Mouse (Mus musculus) liver, postnatal 0 days (tissue): Measurements from ENCODE around the gene Stk35.

Experiments used
- CTCF ChIP-seq: sonication (generic); IDR thresholded peaks from 2 replicates; pipeline ENCODE4 v1.5.1; 2016; ENCODE audit warnings: antibody characterized with exemption, low read depth
- EP300 ChIP-seq: IDR thresholded peaks from 2 replicates; pipeline ENCODE4 v1.6.1; 2016; ENCODE audit warnings: antibody characterized with exemption, low read depth, mild to moderate bottlenecking

DNA sequence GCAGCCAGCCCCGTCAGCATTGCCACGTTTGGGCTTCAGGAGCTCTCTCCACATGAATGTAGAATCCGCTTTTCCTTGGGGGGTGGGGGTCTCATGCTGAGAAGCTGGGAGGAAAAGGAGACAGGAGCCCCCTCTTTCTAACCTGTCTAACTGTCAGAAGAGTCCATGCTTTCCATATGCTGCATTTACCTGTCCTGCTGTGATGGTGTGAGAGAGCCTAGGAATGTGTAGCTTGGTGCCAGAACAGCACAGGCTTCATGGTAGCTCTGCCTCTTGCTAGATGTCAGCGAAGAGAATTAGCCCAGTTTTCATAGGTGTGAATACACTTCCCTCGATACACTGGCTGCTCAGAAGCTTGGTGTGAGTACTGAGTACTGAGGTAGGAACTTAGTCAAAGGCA, 21.3 kb downstream of the Stk35 start:
- no peak for TF ChIP-seq CTCF
- TF ChIP-seq EP300, result no peak
